Mouse (Mus musculus): ENCODE data around the gene Gm49322. TPM values are rescaled to one million over a fixed set of nuclear protein-coding genes. Genes with fewer than 3 reads are reported as not detected.
"Not testable (repeated sequence)": the region's sequence is repeated elsewhere in the genome, so short reads cannot be mapped to it uniquely, and the experiment has no call there.

Gene Gm49322
- total RNA-seq, 2 experiments from 2014 or later, result 0.15 to 0.54 TPM

- ATAC-seq (ENCODE audit: poor library complexity, severe bottlenecking), result no peak
These were observed 4.4 kb downstream of the Gm49322 start for GRCm38 (mm10) chr10:80610116-80610785.

DNA sequence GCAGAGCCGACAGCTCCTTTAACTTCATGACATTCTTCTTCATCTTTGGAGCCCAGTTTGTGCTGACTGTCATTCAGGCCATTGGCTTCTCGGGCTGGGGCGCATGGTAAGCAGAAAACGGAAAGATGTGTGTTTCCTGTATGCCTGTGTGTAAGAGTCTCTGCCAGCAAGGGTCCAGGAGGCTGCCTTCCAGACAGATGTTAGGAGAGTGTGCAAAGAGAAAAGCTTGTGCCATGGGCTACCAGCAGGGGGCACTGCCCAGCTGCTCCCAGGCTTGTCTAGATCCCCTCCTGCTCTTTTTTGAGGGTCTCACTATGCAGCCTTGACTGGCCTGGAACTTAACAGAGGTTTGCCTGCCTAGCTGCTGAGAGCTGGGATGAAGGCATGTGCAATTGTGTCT lies 5.2 kb downstream of the Gm49322 start:
- peak; percentile 84 for ATAC-seq (ENCODE audit: poor library complexity, severe bottlenecking)

GRCm38 (mm10) chr10:80611905-80612304 lies 6.1 kb downstream of the Gm49322 start:
- no peak for ATAC-seq (ENCODE audit: poor library complexity, severe bottlenecking)

DNA sequence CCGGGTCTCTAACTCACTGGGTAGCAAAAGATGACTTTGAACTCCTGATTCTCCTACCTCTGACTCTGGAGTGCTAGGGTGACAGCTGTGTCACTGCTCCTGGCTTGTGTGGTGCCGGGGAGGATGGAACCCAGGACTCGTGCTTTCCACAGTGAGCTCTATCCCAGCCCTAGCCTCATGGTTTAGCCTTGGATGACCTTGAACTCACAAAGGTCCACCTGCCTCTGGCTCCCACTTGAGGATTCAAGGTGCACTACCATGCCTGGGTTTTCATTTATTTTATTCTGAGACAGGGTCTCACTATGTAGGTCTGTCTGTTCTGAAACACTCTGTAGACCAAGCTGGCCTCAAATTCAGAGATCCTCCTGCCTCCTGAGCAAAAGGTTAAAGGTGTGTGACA lies 8.0 kb downstream of the Gm49322 start:
- no peak for ATAC-seq (ENCODE audit: poor library complexity, severe bottlenecking)

GRCm38 (mm10) chr10:80614351-80614750 lies 8.5 kb downstream of the Gm49322 start:
- ATAC-seq (ENCODE audit: poor library complexity, severe bottlenecking), result no peak

DNA sequence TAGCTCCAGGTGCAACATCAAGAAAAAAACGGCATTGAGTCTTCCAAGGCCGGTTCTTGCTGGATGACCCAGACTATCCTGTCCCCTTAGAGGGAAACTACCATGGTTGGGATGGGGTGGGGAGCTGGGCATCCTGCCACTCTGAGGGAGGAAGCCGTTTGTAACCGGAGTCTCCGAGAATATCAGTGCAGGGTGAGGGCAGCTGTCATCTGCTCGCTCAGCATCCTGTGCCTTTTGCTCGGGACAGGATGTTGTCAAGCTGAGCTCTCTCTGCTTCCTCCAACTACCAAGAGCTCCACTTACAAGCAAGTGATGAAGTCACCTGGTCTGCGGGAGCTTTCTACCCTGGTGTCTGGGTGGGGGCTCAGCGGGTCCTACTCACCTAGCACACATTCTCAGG lies 12.4 kb downstream of the Gm49322 start:
- ATAC-seq (ENCODE audit: poor library complexity, severe bottlenecking), result no peak

DNA sequence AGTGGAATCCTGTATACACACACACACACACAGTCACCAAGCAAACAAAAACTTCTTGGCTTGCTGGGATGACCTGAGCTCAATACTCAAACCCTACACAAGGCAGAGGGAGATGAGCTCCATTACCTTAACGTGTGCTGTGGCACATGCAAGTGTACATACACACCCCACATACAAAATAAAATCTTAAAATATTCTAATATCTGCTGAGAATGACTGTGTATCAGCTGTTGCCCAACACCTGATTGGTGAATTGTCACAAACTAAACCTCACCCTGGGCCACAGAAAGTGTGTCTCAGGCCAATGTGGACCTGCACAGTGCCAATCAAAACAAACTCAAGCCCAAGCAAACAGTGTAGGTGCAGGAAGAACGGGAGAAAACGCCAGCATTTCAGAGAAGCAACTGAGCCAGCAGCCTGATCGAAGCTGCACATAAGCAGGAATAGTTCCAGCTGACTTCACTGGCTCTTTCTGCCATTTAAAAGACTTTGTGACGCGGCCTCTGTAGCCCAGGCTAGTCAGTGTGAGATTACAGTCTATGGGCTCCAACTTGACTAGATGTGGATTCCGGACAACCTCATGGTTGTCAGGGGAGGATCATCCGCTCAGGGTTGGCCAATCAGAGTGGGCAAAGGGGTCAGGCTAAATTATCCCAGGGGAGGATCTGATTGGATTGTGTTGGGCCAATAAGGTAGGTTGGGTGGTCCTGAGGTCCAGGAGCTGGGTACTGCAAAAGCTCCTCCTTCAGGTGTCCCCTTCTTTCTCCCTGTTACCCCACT lies 13.8 kb downstream of the Gm49322 start:
- no peak for ATAC-seq (ENCODE audit: poor library complexity, severe bottlenecking)

DNA sequence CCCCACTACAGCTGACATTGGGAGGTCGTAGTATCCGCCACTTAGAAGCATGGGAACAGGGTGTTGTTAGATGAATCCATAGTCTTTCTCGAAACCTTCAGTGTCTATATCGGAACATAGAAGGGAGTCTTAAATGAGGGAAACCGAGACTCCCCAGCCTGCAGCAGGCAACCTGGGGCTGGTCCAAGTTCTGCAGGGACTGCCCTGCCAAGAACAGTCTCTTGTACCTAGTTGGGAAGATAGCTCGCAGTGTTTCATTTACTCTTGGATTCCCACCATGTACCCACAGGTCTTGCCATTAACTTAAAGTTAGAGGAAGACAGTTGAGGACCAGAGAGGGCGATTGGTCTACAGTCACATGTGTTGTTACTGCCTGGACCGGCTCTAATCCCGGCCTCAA lies 14.5 kb downstream of the Gm49322 start:
- ATAC-seq (ENCODE audit: poor library complexity, severe bottlenecking), result no peak

DNA sequence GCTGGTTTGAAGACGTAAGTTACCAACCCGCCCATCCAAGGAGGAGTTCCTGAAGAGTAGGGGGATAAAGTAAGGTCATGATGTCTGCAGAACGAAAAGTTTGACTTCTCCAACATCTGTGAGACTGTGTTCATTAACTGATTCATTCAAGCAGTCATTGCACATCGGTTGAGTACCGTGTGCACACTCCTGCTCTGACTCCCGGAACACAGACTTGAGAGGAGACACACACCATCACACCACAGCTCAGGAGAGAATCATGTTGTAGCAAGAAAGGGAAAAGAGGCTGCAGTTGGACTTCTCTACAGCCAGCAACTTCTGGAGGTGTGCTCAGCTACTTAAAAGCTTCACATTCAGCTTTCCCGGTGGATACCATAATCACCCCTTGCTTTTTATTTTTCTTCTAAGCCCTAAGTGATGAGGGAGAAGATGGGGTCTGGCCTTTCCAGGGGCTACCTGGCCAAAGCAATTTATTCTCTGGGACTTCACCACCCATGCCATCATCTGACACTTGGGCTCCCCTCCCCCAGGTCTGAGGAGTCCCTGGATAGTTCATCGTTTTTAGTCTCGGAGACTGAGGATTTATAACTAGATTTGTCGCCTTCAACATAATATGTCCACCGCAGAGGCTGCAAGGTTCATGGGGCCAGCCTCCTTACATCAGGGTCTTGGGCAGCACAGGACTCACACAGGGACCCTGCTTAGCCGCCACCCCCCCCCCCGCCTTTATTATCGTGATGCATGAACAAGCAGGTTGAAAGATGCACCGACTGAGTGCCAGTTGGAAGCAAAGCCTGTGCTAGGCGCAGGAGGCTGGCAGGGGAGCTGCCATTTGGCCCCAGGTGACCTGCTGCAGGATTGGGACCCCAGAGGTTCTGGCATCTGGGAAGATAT lies 15.2 kb downstream of the Gm49322 start:
- no peak for ATAC-seq (ENCODE audit: poor library complexity, severe bottlenecking)

DNA sequence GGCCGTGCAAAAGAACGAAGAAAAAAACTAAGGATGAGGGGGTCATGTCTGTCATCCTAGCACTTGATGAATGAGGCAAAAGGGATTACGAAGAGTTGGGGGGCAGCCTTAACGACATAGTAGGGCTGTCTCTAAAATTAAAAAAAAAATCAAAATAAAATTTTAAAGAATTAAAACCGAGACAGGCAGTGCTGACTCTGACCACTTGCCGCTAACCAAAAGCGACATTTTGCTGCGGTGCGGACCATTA lies 15.8 kb downstream of the Gm49322 start:
- no peak for ATAC-seq (ENCODE audit: poor library complexity, severe bottlenecking)

DNA sequence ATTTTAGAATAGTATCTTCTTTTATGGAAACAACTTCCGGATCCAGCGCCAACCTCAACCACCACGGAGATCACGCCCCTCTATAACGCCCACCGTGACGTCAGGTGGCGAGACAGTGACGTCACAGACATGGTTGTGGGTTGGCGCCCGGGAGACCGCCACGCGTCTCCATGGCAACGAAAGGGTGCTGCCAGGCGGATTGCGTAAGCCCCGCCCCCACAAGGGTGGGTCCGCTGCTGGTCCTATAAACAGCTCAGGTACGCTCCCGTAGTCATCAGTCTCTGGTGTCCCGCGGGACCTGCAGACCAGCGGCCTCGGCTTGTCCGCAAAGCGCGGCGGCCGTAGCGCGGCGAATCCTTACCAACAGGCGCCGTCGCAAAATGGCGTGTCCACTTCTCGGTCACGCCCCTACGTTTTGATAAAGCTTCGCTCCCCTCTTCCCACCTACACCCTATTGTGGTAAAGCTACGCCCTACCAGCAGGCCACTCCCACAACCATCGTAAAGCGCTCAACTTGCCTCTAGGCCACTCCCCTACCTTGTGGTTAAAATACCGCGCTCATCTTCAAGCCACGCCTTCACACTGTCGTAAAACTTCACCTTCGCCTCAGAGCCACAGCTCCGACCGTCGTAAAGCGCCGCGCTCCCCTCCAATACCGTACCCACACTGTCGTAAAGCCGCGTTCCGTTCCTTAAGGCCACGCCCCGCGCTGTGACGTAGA lies 16.3 kb downstream of the Gm49322 start:
- ATAC-seq (ENCODE audit: poor library complexity, severe bottlenecking), result peak; percentile 84

- ATAC-seq (ENCODE audit: poor library complexity, severe bottlenecking), result no peak
These were observed 17.0 kb downstream of the Gm49322 start, which contains the start of gene Csnk1g2 for GRCm38 (mm10) chr10:80622661-80623456. TSS of gene Csnk1g2 (plus strand) at chr10:80622838.

GRCm38 (mm10) chr10:80623457-80624191 lies 17.8 kb downstream of the Gm49322 start:
- 0 out of 2 replicates have a peak, but pooled peaks have one; percentile 16 for ATAC-seq (ENCODE audit: poor library complexity, severe bottlenecking)

DNA sequence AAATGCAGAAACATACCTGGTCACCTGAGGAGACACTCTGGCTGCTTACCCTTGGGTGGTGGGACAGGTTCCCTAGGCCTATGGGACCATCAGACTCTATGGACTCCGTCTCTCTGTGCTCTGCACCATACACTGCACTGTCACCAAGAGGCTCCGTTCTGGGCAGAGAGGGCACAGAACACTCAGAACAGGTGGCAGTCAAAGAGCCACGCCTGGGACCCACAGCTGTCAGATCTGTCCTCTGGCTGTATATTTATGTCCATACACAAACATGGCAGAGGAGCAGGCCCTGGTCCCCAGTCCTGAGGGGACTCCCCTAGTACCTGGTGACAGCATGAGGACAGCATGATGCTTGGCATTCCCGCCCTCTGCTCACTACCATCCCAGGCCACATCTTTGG lies 19.9 kb downstream of the Gm49322 start:
- no peak for ATAC-seq (ENCODE audit: poor library complexity, severe bottlenecking)

DNA sequence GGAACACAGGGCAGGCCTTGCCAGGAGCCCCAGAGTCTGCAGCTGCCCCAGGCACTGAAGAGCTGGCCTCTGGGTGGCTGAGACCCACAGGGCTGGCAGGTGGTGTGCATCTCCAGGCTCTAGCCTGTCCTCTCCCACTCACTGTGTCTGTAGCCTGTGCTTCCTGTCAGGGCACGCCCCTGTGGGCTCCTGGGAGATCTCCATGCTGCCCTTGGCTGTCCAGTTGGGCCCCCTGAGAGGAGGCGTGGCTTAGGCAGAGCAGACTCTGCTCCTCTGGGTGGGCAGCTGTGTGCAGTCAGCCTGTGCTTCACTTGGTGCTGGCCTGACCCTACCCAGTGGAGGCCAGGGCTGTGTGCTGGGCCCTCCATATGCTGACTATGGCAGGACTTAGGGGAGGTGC lies 21.9 kb downstream of the Gm49322 start:
- no peak for ATAC-seq (ENCODE audit: poor library complexity, severe bottlenecking)

GRCm38 (mm10) chr10:80628925-80629324 lies 23.1 kb downstream of the Gm49322 start:
- peak; percentile 50 for ATAC-seq (ENCODE audit: poor library complexity, severe bottlenecking)

- ATAC-seq (ENCODE audit: poor library complexity, severe bottlenecking), result no peak
These were observed 29.5 kb downstream of the Gm49322 start for GRCm38 (mm10) chr10:80635345-80635744.

DNA sequence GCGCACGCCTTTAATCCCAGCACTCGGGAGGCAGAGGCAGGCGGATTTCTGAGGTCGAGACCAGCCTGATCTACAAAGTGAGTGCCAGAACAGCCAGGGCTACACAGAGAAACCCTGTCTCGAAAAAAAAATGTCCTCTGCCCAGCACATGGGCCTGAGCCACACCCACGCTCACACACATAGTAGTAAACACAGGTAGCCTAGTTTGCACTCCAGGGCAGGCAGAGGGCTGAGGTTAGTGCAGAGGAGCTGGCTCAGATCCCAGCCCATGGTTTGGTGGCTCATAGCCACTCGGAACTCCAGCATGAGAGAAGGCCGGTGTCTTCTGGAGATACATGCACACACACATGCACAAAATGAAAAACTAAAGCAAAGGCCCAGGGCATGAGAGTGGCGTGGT lies 41.1 kb downstream of the Gm49322 start:
- ATAC-seq (ENCODE audit: poor library complexity, severe bottlenecking), result no peak

DNA sequence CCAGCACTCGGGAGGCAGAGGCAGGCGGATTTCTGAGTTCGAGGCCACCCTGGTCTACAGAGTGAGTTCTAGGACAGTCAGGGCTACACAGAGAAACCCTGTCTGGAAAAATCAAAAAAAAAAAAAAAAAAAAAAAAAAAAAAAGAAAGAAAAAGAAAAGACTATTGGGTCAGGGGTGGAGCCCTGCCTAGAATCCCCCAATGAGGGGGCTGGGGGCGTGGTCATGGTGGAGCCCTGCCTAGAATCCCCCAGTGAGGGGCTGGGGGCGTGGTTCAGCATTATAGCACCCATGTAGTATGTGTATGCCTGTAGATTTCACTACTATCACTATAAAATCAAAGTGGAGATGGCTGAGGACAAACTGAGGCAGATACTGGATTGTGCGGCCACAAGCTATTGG lies 44.1 kb downstream of the Gm49322 start:
- not testable (repeated sequence) for ATAC-seq (ENCODE audit: poor library complexity, severe bottlenecking)
